Mouse (Mus musculus) neutrophil, adult 83 days (primary cell): ENCODE measurements around the gene Stoml1. TPM values are rescaled to one million over a fixed set of nuclear protein-coding genes. Genes with fewer than 3 reads are reported as not detected.

ENCODE experiments used
- total RNA-seq, 2 experiments: library from RNA; stranded (reverse); gene quantifications; one replicate each; pipeline ENCODE4 v1.2.4; 2023

Gene Stoml1
- 10 to 100 TPM; 10.8 to 15.5 TPM for total RNA-seq

GRCm38 (mm10) chr9:58253033-58253804 lies at the start of gene Stoml1:
Stoml1 (plus strand) TSS chr9:58253164.

GRCm38 (mm10) chr9:58203516-58204447 lies 49.2 kb upstream of the Stoml1 start, which contains the start of the genes Islr and Islr2:
Islr (minus strand) TSS chr9:58204306.
Islr2 (minus strand) TSS chr9:58204319.

GRCm38 (mm10) chr9:58249592-58250192 lies 3.3 kb upstream of the Stoml1 start, which contains the start of gene Pml:
Pml (minus strand) TSS chr9:58249786.

Other genes with a start within 250 kb of the Stoml1 start
- gene Cyp11a1, start 246.8 kb upstream of the Stoml1 start, total RNA-seq: 1 to 10 TPM; 2.1 to 3.0 TPM
- gene Stra6, start 189.4 kb upstream of the Stoml1 start, total RNA-seq: not detected
- gene Ccdc33, start 134.3 kb upstream of the Stoml1 start, total RNA-seq: not detected
- under 1 TPM in 1 of 2 experiments, not detected in 1; 0.37 TPM for gene Islr, start 48.9 kb upstream of the Stoml1 start, total RNA-seq
- gene Islr2, start 48.8 kb upstream of the Stoml1 start, total RNA-seq: under 1 TPM; 0.11 to 0.22 TPM
- 10 to 100 TPM; 41.8 to 43.1 TPM for gene Pml, start 3.4 kb upstream of the Stoml1 start, total RNA-seq
- not detected for gene Loxl1, start 60.0 kb downstream of the Stoml1 start, total RNA-seq
- gene Tbc1d21, start 117.3 kb downstream of the Stoml1 start, total RNA-seq: not detected
- gene Insyn1, start 235.4 kb downstream of the Stoml1 start, total RNA-seq: not detected